Mouse (Mus musculus): Measurements from ENCODE around the gene Rpgrip1l. TPM values are rescaled to one million over a fixed set of nuclear protein-coding genes. Genes with fewer than 3 reads are reported as not detected.

Gene Rpgrip1l
- polyA plus RNA-seq, 1 experiment from 2014 or later, result 17.1 TPM

DNA sequence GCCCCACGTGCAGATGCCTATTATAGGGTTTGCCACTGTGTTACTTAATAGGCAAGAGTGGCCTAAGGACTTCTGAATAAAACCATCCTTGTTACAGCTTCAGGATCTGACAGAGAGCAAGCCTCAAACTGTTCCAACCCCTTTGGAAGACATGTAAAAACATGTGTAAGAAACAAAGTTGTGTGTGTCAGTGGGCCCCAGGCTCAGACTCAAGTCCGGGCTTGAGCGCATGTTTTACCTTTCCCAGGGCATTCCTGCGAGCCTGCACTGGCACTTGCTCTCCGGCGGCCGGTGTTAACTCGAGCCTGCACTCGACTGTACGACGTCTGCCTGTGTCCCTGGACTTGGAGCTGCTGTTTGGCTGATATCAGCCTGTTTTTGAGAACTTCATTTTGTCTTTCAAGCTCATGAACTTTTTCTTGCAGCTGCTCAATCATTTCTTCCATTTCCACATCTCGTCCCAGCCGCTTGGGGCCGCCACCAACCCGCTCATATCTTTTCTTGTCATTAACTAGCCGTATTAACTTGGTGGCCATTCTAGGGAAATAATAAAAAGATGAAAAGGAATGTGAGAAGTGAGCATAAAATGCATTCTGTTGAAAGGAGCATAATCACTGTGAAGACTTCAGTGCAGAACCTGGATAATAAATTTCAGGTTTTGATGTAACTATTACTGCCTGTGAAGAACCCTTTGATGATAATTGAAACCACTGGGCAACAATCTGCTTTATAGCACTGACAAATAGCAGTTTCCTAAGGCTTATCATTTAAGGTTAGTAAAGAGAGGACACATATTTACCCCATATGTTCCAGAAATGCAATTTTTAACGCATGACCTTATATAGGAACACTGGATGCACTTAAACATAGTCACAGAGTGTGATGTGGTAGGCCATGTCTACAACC, 8.3 kb downstream of the Rpgrip1l start:
- Histone ChIP-seq H3K4me2 (peak overlapping the region; percentile 17; the same call in 1 of the 2 replicates), H3K4me3 (replicated peaks) (no peak overlapping the region), H3K27ac (peak overlapping the region; percentile 70), H3K9me3 (no peaks in the 10 kb centered on the region), H3K27me3 (no peaks in the 10 kb centered on the region), H3K4me1 (replicated peaks) (peaks cover 8% of the 10 kb centered on the region), H3K36me3 (peaks cover 7% of the 10 kb centered on the region), H3K9ac (replicated peaks) (no peak overlapping the region)
- WGBS, result 13% methylated on average over 17 of the region's 17 CpGs
- peak; percentile 56; the same call in 1 of the 2 replicates for ATAC-seq (ENCODE audit: insufficient number of reproducible peaks, insufficient read depth, low FRiP score, low TSS enrichment, low read depth)

DNA sequence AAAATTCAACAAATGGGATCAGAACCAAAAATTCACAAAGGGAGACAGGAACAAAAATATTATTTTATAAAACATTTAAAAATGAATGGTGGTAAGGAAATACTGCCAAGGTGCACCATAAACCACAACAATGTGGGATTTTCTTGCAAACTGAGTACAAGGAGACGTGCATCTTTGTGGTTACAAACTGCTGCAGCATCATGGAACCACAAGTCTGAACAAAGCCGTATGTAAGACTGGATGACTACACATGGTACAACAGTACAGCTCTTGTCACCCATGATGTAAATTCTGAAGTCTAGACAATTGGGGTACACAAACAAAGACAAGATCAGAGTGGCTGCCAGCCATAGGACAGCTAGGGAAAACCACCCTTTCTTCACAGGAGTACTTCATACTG, 14.4 kb downstream of the Rpgrip1l start:
- H3K9me3 ChIP-seq, result no peaks in the 10 kb centered on the region
- H3K9ac ChIP-seq (replicated peaks), result no peak overlapping the region
- H3K4me2 ChIP-seq, result no peak overlapping the region
- no peaks in the 10 kb centered on the region for H3K27me3 ChIP-seq
- 87% methylated on average over 2 of the region's 2 CpGs for WGBS
- no peak overlapping the region for H3K4me3 ChIP-seq (replicated peaks)
- peaks cover 4% of the 10 kb centered on the region; the same call in 1 of the 2 replicates for H3K36me3 ChIP-seq
- no peaks in the 10 kb centered on the region; the same call in 1 of the 2 replicates for H3K4me1 ChIP-seq (replicated peaks)
- ATAC-seq (ENCODE audit: insufficient number of reproducible peaks, insufficient read depth, low FRiP score, low TSS enrichment, low read depth), result no peak
- H3K27ac ChIP-seq, result no peak overlapping the region

DNA sequence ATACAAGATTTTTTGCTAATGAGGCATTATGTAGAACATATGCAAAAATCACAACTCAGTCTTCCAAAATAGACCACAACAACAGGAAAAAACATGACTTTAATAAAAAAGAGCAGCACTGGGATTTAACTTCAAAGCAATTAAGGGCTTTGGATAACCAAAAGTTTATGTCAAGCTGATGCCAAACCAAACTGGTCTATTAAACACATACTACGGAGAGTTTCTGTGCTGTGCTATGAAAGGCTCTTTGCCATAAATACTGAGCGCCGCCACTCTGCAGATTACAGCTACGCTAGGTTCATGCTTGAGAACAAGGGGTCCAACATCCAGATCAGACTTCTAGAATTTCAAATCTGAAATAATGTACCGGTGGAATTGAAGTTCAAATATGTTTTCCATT, 17.3 kb downstream of the Rpgrip1l start:
- Histone ChIP-seq H3K9ac (replicated peaks) (no peak overlapping the region), H3K4me2 (no peak overlapping the region), H3K27me3 (no peaks in the 10 kb centered on the region), H3K27ac (no peak overlapping the region), H3K4me3 (replicated peaks) (no peak overlapping the region), H3K9me3 (no peaks in the 10 kb centered on the region), H3K36me3 (peaks cover 4% of the 10 kb centered on the region; the same call in 1 of the 2 replicates), H3K4me1 (replicated peaks) (peaks cover 17% of the 10 kb centered on the region)
- WGBS, result 36% methylated on average over 5 of the region's 5 CpGs
- ATAC-seq (ENCODE audit: insufficient number of reproducible peaks, insufficient read depth, low FRiP score, low TSS enrichment, low read depth), result no peak

DNA sequence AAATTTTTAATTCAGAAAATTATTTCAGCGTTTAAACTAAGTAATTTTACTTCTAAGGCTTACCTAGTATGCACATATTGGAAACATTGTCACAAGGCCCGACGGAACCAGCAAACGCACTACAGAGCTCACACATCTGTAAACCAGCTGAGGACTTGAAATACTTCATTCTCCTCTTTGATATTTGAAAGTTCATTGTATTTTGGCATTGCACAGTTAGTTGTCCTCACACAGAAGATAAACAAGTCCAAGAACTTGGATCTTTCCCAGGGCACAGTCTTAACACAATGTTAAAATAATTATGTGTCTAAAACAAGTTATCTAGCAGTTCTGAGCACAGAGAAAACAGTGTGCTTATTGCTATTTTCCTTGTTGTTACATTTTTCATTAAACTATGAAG, 22.5 kb downstream of the Rpgrip1l start:
- ATAC-seq (ENCODE audit: insufficient number of reproducible peaks, insufficient read depth, low FRiP score, low TSS enrichment, low read depth), result no peak
- Histone ChIP-seq H3K4me2 (no peak overlapping the region), H3K27ac (no peak overlapping the region), H3K4me3 (replicated peaks) (no peak overlapping the region), H3K27me3 (no peaks in the 10 kb centered on the region), H3K36me3 (no peaks in the 10 kb centered on the region), H3K9ac (replicated peaks) (no peak overlapping the region), H3K4me1 (replicated peaks) (peaks cover 25% of the 10 kb centered on the region), H3K9me3 (no peaks in the 10 kb centered on the region)
- 33% methylated on average over 4 of the region's 4 CpGs for WGBS

DNA sequence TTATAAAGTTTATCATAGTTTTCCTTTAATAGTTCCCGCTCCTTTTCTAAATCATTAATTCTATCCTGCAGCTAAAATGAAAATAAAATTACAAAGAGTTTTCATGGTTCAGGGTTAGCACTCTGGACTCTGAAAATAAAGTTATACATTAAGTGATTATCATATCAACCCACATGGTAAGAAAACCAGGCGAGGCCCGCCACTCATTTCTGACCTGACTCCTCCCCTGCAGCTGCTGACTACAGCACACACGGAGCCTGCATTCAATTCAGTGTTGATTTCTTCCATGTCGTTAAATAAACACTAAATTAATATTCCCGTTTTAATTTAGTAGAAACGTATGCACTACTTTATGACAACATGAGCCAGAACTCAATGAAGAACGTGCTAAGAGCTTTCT, 26.8 kb downstream of the Rpgrip1l start:
- Histone ChIP-seq H3K27me3 (no peaks in the 10 kb centered on the region), H3K27ac (no peak overlapping the region), H3K4me3 (replicated peaks) (no peak overlapping the region), H3K4me2 (no peak overlapping the region), H3K9ac (replicated peaks) (no peak overlapping the region), H3K36me3 (no peaks in the 10 kb centered on the region), H3K4me1 (replicated peaks) (peaks cover 11% of the 10 kb centered on the region), H3K9me3 (no peaks in the 10 kb centered on the region)
- ATAC-seq (ENCODE audit: insufficient number of reproducible peaks, insufficient read depth, low FRiP score, low TSS enrichment, low read depth), result no peak
- WGBS, result 60% methylated on average over 8 of the region's 8 CpGs

DNA sequence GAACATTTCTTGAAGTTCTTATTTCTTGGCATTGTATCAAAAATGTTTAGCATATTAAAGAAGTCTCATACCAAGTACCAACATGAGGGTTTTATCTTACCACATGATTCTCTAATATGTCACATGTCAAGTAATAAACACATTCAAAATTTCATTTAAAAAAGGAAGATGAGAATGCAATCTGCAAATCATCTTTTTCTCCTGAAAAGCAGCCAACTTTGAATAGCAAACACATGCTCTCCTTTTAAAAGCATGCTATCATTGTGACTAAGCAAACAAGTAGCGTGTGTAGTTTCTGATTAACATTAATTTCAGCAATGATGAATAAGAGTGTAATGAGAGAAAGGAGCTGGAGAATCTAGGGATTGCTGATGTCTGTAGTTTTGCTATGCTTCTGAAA, 29.2 kb downstream of the Rpgrip1l start:
- H3K4me2 ChIP-seq, result no peak overlapping the region
- no peaks in the 10 kb centered on the region for H3K9me3 ChIP-seq
- no peak overlapping the region for H3K27ac ChIP-seq
- H3K9ac ChIP-seq (replicated peaks), result no peak overlapping the region
- ATAC-seq (ENCODE audit: insufficient number of reproducible peaks, insufficient read depth, low FRiP score, low TSS enrichment, low read depth), result no peak
- 71% methylated on average over 1 of the region's 1 CpGs for WGBS
- H3K36me3 ChIP-seq, result no peaks in the 10 kb centered on the region
- H3K27me3 ChIP-seq, result no peaks in the 10 kb centered on the region
- H3K4me1 ChIP-seq (replicated peaks), result peaks cover 4% of the 10 kb centered on the region
- no peak overlapping the region for H3K4me3 ChIP-seq (replicated peaks)

DNA sequence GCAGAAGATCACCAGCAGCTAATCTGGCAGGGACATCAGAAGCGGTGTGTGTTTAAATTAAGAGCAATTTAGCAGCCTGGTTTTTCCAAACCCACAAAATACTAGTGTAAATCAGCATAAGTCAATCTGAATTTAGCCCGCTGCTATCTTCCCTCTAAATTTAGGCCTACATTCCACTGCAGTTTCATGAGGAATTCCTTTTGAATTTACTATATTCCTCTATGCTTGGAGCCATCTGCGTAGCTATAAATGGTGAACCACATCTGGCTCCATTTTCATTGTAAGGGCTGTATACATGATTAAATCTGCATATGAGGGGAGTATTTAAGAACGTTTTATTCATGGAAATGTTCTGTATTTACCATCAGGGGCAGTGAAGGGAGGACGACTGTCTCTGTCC, 30.4 kb downstream of the Rpgrip1l start:
- Histone ChIP-seq H3K27ac (no peak overlapping the region), H3K4me2 (no peak overlapping the region), H3K9me3 (no peaks in the 10 kb centered on the region), H3K36me3 (no peaks in the 10 kb centered on the region), H3K9ac (replicated peaks) (no peak overlapping the region), H3K27me3 (no peaks in the 10 kb centered on the region), H3K4me1 (replicated peaks) (peaks cover 4% of the 10 kb centered on the region), H3K4me3 (replicated peaks) (no peak overlapping the region)
- no peak for ATAC-seq (ENCODE audit: insufficient number of reproducible peaks, insufficient read depth, low FRiP score, low TSS enrichment, low read depth)
- WGBS, result 65% methylated on average over 5 of the region's 5 CpGs

- 80% methylated on average over 8 of the region's 8 CpGs for WGBS
- Histone ChIP-seq H3K4me3 (replicated peaks) (no peak overlapping the region), H3K36me3 (no peaks in the 10 kb centered on the region), H3K4me1 (replicated peaks) (no peaks in the 10 kb centered on the region; the same call in 1 of the 2 replicates), H3K27ac (no peak overlapping the region), H3K9me3 (no peaks in the 10 kb centered on the region), H3K9ac (replicated peaks) (no peak overlapping the region), H3K4me2 (no peak overlapping the region), H3K27me3 (no peaks in the 10 kb centered on the region)
- ATAC-seq (ENCODE audit: insufficient number of reproducible peaks, insufficient read depth, low FRiP score, low TSS enrichment, low read depth), result no peak
Measured at GRCm38 (mm10) chr8:91281545-91281944, 31.5 kb downstream of the Rpgrip1l start.

DNA sequence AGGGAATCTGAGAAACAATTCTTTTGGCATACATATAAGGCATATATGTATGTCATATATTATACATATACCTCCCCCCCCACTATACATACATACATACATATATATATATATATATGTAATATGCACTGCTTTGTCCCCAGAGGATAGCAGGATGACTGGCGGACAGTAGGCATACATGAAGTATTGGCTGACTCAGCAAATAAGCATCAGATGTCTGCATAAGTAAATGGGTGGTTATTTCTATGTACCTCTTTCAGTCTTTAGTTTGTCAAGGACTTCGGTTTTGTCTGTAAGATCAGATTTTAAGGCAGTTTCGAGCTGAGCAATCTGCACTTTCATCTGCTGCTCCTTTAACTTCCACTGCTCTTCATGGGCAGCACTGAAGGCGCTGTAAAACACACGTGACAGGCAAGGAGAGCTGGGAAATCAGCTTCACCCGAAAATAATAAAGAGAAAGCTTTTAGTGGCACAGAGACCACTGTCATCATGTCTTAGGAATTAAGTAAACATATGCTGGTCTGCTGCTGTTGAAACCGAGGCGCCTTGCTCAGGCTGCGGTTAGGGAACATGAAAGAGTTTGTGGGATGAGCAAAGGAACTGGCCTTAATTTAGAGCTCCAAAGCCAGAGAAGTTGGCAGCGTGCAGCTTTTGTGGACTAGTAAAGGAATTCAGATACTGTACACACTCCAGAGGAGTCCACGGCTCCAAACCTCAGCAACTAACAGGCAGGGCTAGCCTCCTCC, 32.4 kb downstream of the Rpgrip1l start:
- H3K4me2 ChIP-seq, result no peak overlapping the region
- H3K4me1 ChIP-seq (replicated peaks), result no peaks in the 10 kb centered on the region; the same call in 1 of the 2 replicates
- no peak for ATAC-seq (ENCODE audit: insufficient number of reproducible peaks, insufficient read depth, low FRiP score, low TSS enrichment, low read depth)
- H3K4me3 ChIP-seq (replicated peaks), result no peak overlapping the region
- WGBS, result 67% methylated on average over 11 of the region's 11 CpGs
- H3K36me3 ChIP-seq, result peaks cover 5% of the 10 kb centered on the region; the same call in 1 of the 2 replicates
- H3K27me3 ChIP-seq, result no peaks in the 10 kb centered on the region
- H3K9ac ChIP-seq (replicated peaks), result no peak overlapping the region
- H3K9me3 ChIP-seq, result peaks cover 5% of the 10 kb centered on the region; the same call in 1 of the 2 replicates
- H3K27ac ChIP-seq, result no peak overlapping the region

- 79% methylated on average over 5 of the region's 5 CpGs for WGBS
- ATAC-seq (ENCODE audit: insufficient number of reproducible peaks, insufficient read depth, low FRiP score, low TSS enrichment, low read depth), result no peak
Measured at GRCm38 (mm10) chr8:91278060-91278459, 35.0 kb downstream of the Rpgrip1l start.

DNA sequence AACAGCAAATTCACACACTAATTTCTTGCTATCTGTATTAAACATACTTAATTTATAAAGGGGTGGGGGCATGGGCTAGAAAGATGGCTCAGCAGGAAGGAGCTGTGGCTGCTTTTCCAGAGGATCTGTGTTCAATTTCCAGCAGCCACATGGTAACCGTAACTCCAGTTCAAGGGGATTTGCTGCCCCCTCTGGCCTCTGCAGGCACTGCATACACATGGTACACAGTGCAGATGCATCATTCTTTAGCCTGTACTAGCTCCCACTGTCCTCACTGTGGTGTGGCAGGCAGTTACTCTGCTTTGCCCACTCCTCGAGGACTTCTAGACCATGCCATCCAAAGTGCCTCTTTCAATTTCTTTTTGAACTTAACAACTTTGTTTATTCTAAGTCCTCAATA, 36.7 kb downstream of the Rpgrip1l start:
- no peak overlapping the region for H3K4me3 ChIP-seq (replicated peaks)
- H3K27me3 ChIP-seq, result no peaks in the 10 kb centered on the region
- no peak overlapping the region for H3K27ac ChIP-seq
- no peak for ATAC-seq (ENCODE audit: insufficient number of reproducible peaks, insufficient read depth, low FRiP score, low TSS enrichment, low read depth)
- H3K4me2 ChIP-seq, result no peak overlapping the region
- H3K9me3 ChIP-seq, result peaks cover 5% of the 10 kb centered on the region; the same call in 1 of the 2 replicates
- no peaks in the 10 kb centered on the region for H3K4me1 ChIP-seq (replicated peaks)
- H3K36me3 ChIP-seq, result peaks cover 14% of the 10 kb centered on the region
- WGBS, result 89% methylated on average over 2 of the region's 2 CpGs
- H3K9ac ChIP-seq (replicated peaks), result no peak overlapping the region

More at GRCm38 (mm10) chr8:91278060-91278459, 35.0 kb downstream of the Rpgrip1l start:
- peaks cover 5% of the 10 kb centered on the region; the same call in 1 of the 2 replicates for H3K9me3 ChIP-seq
- peaks cover 5% of the 10 kb centered on the region for H3K36me3 ChIP-seq
- no peak overlapping the region for H3K27ac ChIP-seq
- H3K9ac ChIP-seq (replicated peaks), result no peak overlapping the region
- no peaks in the 10 kb centered on the region for H3K27me3 ChIP-seq
- H3K4me1 ChIP-seq (replicated peaks), result no peaks in the 10 kb centered on the region; the same call in 1 of the 2 replicates
- H3K4me3 ChIP-seq (replicated peaks), result no peak overlapping the region
- H3K4me2 ChIP-seq, result no peak overlapping the region

All from limb, embryonic 12.5 days (tissue).